Mouse (Mus musculus) MEL (cell line): Measurements from ENCODE around the gene Ppargc1a. TPM values are rescaled to one million over a fixed set of nuclear protein-coding genes. Genes with fewer than 3 reads are reported as not detected.

ENCODE experiments used
- DNase-seq: peaks from one replicate; pipeline ENCODE4 v3.0.0; 2011; ENCODE audit warnings: low read depth, low spot score
- H3K27ac ChIP-seq: 2 replicates; pipeline ENCODE4 v1.5.1; 2012; ENCODE audit warnings: low read depth, mild to moderate bottlenecking, control low read depth, low read length, moderate library complexity; ENCODE audit not compliant: control insufficient read depth
- H3K27me3 ChIP-seq, 2 experiments: fragments of 150-350 bp in 1 of 2; sonication (generic) in 1 of 2; 2 replicates each; pipeline ENCODE4 v1.6.1; 2012; ENCODE audit warnings: low read length in 2 of 2, mild to moderate bottlenecking in 2 of 2, improper control_type of control experiment in 1 of 2, moderate library complexity in 1 of 2; ENCODE audit not compliant: insufficient read depth in 2 of 2, control insufficient read depth in 1 of 2
- H3K36me3 ChIP-seq, 2 experiments: 2 replicates each; pipeline ENCODE4 v1.6.1; 2012 to 2014; ENCODE audit warnings: low read length in 2 of 2, improper control_type of control experiment in 1 of 2, inconsistent platforms in 1 of 2, mild to moderate bottlenecking in 1 of 2; ENCODE audit not compliant: insufficient read depth in 2 of 2, control insufficient read depth in 1 of 2
- H3K4me1 ChIP-seq, 2 experiments: fragments of 150-350 bp in 1 of 2; sonication (generic) in 1 of 2; 2 replicates each; pipeline ENCODE4 v1.6.1; 2012; ENCODE audit warnings: low read length in 2 of 2, improper control_type of control experiment in 1 of 2, mild to moderate bottlenecking in 1 of 2; ENCODE audit not compliant: insufficient read depth in 2 of 2, control insufficient read depth in 1 of 2
- H3K4me3 ChIP-seq, 2 experiments: fragments of 150-350 bp in 1 of 2; sonication (generic) in 1 of 2; 2 replicates each; pipeline ENCODE4 v1.5.1; 2012; ENCODE audit warnings: low read depth in 2 of 2, low read length in 2 of 2, mild to moderate bottlenecking in 2 of 2, moderate library complexity in 2 of 2, control low read depth in 1 of 2, improper control_type of control experiment in 1 of 2; ENCODE audit not compliant: control insufficient read depth in 1 of 2, insufficient read depth in 1 of 2
- H3K79me2 ChIP-seq: 2 replicates; pipeline ENCODE4 v1.6.1; 2012; ENCODE audit warnings: mild to moderate bottlenecking, low read length, moderate library complexity; ENCODE audit not compliant: control insufficient read depth, poor library complexity, insufficient read depth
- H3K9ac ChIP-seq: 2 replicates; pipeline ENCODE4 v1.6.1; 2012; ENCODE audit warnings: low read depth, mild to moderate bottlenecking, control low read depth, low read length, moderate library complexity; ENCODE audit not compliant: control insufficient read depth, poor library complexity, severe bottlenecking
- H3K9me3 ChIP-seq: fragments of 150-350 bp; sonication (generic); replicated peaks from 2 replicates; pipeline ENCODE4 v1.6.1; 2012; ENCODE audit warnings: mild to moderate bottlenecking, low read length, improper control_type of control experiment, moderate library complexity; ENCODE audit not compliant: insufficient read depth
- CTCF ChIP-seq, 3 experiments: IDR thresholded peaks in 2 of 3; conservative IDR thresholded peaks in 1 of 3; 2 replicates each; pipeline ENCODE4 v1.5.1; 2011 to 2012; ENCODE audit warnings: low read length in 3 of 3, low read depth in 2 of 3, mild to moderate bottlenecking in 2 of 3, improper control_type of control experiment in 1 of 3, inconsistent platforms in 1 of 3, mixed read lengths in 1 of 3, moderate library complexity in 1 of 3; ENCODE audit not compliant: control insufficient read depth in 1 of 3, insufficient read depth in 1 of 3, poor library complexity in 1 of 3, severe bottlenecking in 1 of 3
- E2F4 ChIP-seq: IDR thresholded peaks from 2 replicates; pipeline ENCODE4 v1.6.1; 2011; ENCODE audit warnings: low read depth, low read length, improper control_type of control experiment, borderline replicate concordance
- ELF1 ChIP-seq: IDR thresholded peaks from 2 replicates; pipeline ENCODE4 v1.6.1; 2014; ENCODE audit warnings: low read depth, mild to moderate bottlenecking, inconsistent platforms, low read length, improper control_type of control experiment, moderate library complexity
- HCFC1 ChIP-seq: IDR thresholded peaks from 2 replicates; pipeline ENCODE4 v1.6.1; 2012; ENCODE audit warnings: low read depth, mild to moderate bottlenecking, inconsistent platforms, low read length, improper control_type of control experiment, moderate library complexity
- MAZ ChIP-seq: IDR thresholded peaks from 2 replicates; pipeline ENCODE4 v1.6.1; 2012; ENCODE audit warnings: low read depth, mild to moderate bottlenecking, inconsistent platforms, low read length, improper control_type of control experiment
- MEF2A ChIP-seq: IDR thresholded peaks from 2 replicates; pipeline ENCODE4 v1.6.1; 2014; ENCODE audit warnings: low read depth, mild to moderate bottlenecking, inconsistent platforms, low read length, improper control_type of control experiment; ENCODE audit not compliant: poor library complexity, insufficient replicate concordance, severe bottlenecking; ENCODE audit errors: extremely low read depth
- NELFE ChIP-seq: IDR thresholded peaks from 2 replicates; pipeline ENCODE4 v1.6.1; 2011; ENCODE audit warnings: low read depth, low read length, improper control_type of control experiment
- POLR2AphosphoS2 ChIP-seq: IDR thresholded peaks from 2 replicates; pipeline ENCODE4 v1.6.1; 2011; ENCODE audit warnings: low read length, improper control_type of control experiment
- POLR2AphosphoS5 ChIP-seq: IDR thresholded peaks from 2 replicates; pipeline ENCODE4 v1.6.1; 2012; ENCODE audit warnings: low read depth, borderline replicate concordance, mild to moderate bottlenecking, inconsistent platforms, low read length, moderate library complexity, mixed read lengths
- TCF12 ChIP-seq: IDR thresholded peaks from 2 replicates; pipeline ENCODE4 v1.6.1; 2014; ENCODE audit warnings: low read depth, mild to moderate bottlenecking, inconsistent platforms, low read length, improper control_type of control experiment, moderate library complexity
- ZMIZ1 ChIP-seq: IDR thresholded peaks from 2 replicates; pipeline ENCODE4 v1.6.1; 2012; ENCODE audit warnings: low read depth, mild to moderate bottlenecking, inconsistent platforms, low read length, improper control_type of control experiment, moderate library complexity
- polyA plus RNA-seq, 2 experiments: library from polyadenylated mRNA; stranded (reverse) in 1 of 2; unstranded in 1 of 2; fragments of >175 nt in 1 of 2; fragments of >200 nt in 1 of 2; gene quantifications; 2 replicates each; pipeline versions ENCODE4 v1.2.1 to v1.2.4; 2012; ENCODE audit warnings: low replicate concordance in 2 of 2, low read depth in 1 of 2; ENCODE audit not compliant: insufficient read length in 2 of 2, insufficient read depth in 1 of 2, missing spikeins in 1 of 2
- total RNA-seq: library from RNA; depleted of rRNA; stranded (reverse); fragments of 300-350 nt; gene quantifications from 2 replicates; pipeline ENCODE4 v1.2.3, GENCODE M21; 2012

Gene Ppargc1a
- total and polyA plus RNA-seq, 3 experiments = 0.04 to 0.06 TPM; not detected in 1

GRCm38 (mm10) chr5:51573770-51574169 lies 6.2 kb upstream of the Ppargc1a start:
- Histone ChIP-seq H3K27ac (no peak overlapping the region), H3K27me3 (no peaks in the 10 kb centered on the region), H3K36me3 (no peaks in the 10 kb centered on the region), H3K9ac (no peak overlapping the region), H3K4me1 (no peaks in the 10 kb centered on the region), H3K9me3 (no peaks in the 10 kb centered on the region), H3K79me2 (no peaks in the 10 kb centered on the region), H3K4me3 (no peak overlapping the region)
- TF ChIP-seq POLR2AphosphoS5 = no peak
- no peak for TF ChIP-seq HCFC1
- TF ChIP-seq ELF1 = no peak
- no peak for DNase-seq

GRCm38 (mm10) chr5:51568198-51568690 lies 718 bp upstream of the Ppargc1a start:
- Histone ChIP-seq H3K36me3 (no peaks in the 10 kb centered on the region), H3K4me3 (no peak overlapping the region), H3K27ac (no peak overlapping the region), H3K79me2 (no peaks in the 10 kb centered on the region), H3K9ac (no peak overlapping the region), H3K9me3 (no peaks in the 10 kb centered on the region), H3K27me3 (no peaks in the 10 kb centered on the region), H3K4me1 (no peaks in the 10 kb centered on the region)
- DNase-seq = no peak
- TF ChIP-seq MEF2A = no peak
- no peak for TF ChIP-seq POLR2AphosphoS5
- no peak for TF ChIP-seq MAZ
- TF ChIP-seq POLR2AphosphoS2 = no peak
- TF ChIP-seq ZMIZ1 = no peak
- no peak for TF ChIP-seq NELFE

GRCm38 (mm10) chr5:51565672-51566071 lies 1.9 kb downstream of the Ppargc1a start:
- TF ChIP-seq CTCF (IDR thresholded peaks at IDR 0.05 in 2 of 3, conservative IDR thresholded peaks at IDR 0.05 in 1 of 3; ENCODE audit: control insufficient read depth in 1 of 3, insufficient read depth in 1 of 3, low read depth in 2 of 3, low read length in 3 of 3, poor library complexity in 1 of 3, severe bottlenecking in 1 of 3) (peak in 1 of 3 experiments; percentile 11; a peak in 1 of 6 replicates), TCF12 (no peak), E2F4 (no peak)
- TF ChIP-seq, all 39 proteins: peak for 1
- Histone ChIP-seq H3K9me3 (no peaks in the 10 kb centered on the region), H3K27ac (no peak overlapping the region), H3K4me3 (no peak overlapping the region), H3K9ac (no peak overlapping the region), H3K79me2 (no peaks in the 10 kb centered on the region), H3K4me1 (no peaks in the 10 kb centered on the region), H3K27me3 (no peaks in the 10 kb centered on the region), H3K36me3 (no peaks in the 10 kb centered on the region)
- no peak for DNase-seq
